Mouse (Mus musculus): Measurements from ENCODE around the gene Slc38a4. TPM values are rescaled to one million over a fixed set of nuclear protein-coding genes. Genes with fewer than 3 reads are reported as not detected.

The Slc38a4 gene
- polyA plus RNA-seq, 1 experiment from 2014 or later, result 127 TPM

DNA sequence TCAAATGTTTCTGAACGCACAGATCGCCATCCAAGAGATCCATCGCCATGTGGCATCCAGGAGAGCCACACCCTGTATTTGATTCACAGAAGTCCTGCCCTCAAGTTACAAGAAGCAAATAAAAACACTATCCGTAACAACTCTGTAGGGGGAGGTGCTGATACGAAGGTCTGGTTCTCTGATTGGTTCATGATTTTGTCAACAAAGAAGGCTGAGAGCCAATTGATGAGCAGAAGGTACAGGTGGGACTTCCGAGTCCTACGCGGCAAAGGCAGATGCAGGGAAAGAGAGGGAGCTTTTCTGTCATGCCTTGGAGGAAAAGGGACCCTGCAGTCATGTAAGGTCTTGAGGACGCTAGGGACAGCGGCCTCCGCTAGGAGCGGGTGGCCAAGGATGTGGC is 53.0 kb downstream of the Slc38a4 start:
- no peaks in the 10 kb centered on the region for H3K9me3 ChIP-seq (ENCODE audit: control insufficient read depth, low read length)
- H3K9ac ChIP-seq (ENCODE audit: low read length), result peak overlapping the region; percentile 26; the same call in 1 of the 2 replicates
- no peak for ATAC-seq (ENCODE audit: insufficient number of reproducible peaks, insufficient read depth, low FRiP score, low read depth)
- H3K27ac ChIP-seq (replicated peaks in 1 of 2; ENCODE audit: control insufficient read depth in 1 of 2, insufficient read depth in 1 of 2, low read depth in 2 of 2, low read length in 2 of 2), result peak overlapping the region; percentile 86 to 89
- peak overlapping the region; percentile 34; the same call in 1 of the 2 replicates for H3K4me2 ChIP-seq (ENCODE audit: low read length)
- peaks cover 34 to 47% of the 10 kb centered on the region in 2 experiments for H3K4me1 ChIP-seq (ENCODE audit: control insufficient read depth in 2 of 2, insufficient read depth in 2 of 2, low read length in 2 of 2)
- WGBS, result 79% methylated on average over 12 of the region's 12 CpGs
- 0 out of 4 replicates have a peak overlapping the region, but pooled peaks of 1 of the 2 experiments have one; percentile 6 for H3K4me3 ChIP-seq (ENCODE audit: control insufficient read depth in 1 of 2, insufficient read depth in 1 of 2, low read depth in 1 of 2, low read length in 2 of 2)
- no peaks in the 10 kb centered on the region for H3K27me3 ChIP-seq (ENCODE audit: control insufficient read depth, insufficient read depth, low read length)
- peaks cover 32% of the 10 kb centered on the region for H3K36me3 ChIP-seq (ENCODE audit: control insufficient read depth, insufficient read depth, low read length)

DNA sequence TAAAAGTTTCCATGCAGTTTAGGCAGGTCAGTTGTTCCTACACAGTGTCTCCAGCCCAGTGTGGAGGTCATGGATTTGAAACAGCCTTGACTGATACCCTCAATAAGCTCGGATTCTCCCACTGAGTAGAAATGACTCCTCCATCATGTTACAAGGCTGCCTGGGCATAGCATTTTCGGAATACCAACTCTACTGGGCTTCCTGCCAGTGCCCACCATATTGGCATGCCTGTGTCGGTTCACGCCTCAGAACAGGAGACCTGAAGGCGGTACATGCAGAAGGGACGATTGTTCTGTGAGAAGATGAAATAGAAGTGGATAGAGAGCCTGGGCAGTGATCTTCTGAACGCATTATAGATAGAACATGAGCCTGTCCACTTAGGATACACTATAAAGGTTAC is 53.9 kb downstream of the Slc38a4 start:
- Histone ChIP-seq H3K4me2 (ENCODE audit: low read length) (no peak overlapping the region; the same call in 1 of the 2 replicates), H3K4me1 (ENCODE audit: control insufficient read depth in 2 of 2, insufficient read depth in 2 of 2, low read length in 2 of 2) (peaks cover 34 to 47% of the 10 kb centered on the region in 2 experiments), H3K9ac (ENCODE audit: low read length) (peak overlapping the region; percentile 10; the same call in 1 of the 2 replicates), H3K9me3 (ENCODE audit: control insufficient read depth, low read length) (no peaks in the 10 kb centered on the region), H3K27me3 (ENCODE audit: control insufficient read depth, insufficient read depth, low read length) (no peaks in the 10 kb centered on the region), H3K27ac (replicated peaks in 1 of 2; ENCODE audit: control insufficient read depth in 1 of 2, insufficient read depth in 1 of 2, low read depth in 2 of 2, low read length in 2 of 2) (peak overlapping the region; percentile 70 to 86), H3K36me3 (ENCODE audit: control insufficient read depth, insufficient read depth, low read length) (peaks cover 32% of the 10 kb centered on the region), H3K4me3 (ENCODE audit: control insufficient read depth in 1 of 2, insufficient read depth in 1 of 2, low read depth in 1 of 2, low read length in 2 of 2) (no peak overlapping the region)
- no peak for ATAC-seq (ENCODE audit: insufficient number of reproducible peaks, insufficient read depth, low FRiP score, low read depth)
- WGBS, result 42% methylated on average over 7 of the region's 7 CpGs

DNA sequence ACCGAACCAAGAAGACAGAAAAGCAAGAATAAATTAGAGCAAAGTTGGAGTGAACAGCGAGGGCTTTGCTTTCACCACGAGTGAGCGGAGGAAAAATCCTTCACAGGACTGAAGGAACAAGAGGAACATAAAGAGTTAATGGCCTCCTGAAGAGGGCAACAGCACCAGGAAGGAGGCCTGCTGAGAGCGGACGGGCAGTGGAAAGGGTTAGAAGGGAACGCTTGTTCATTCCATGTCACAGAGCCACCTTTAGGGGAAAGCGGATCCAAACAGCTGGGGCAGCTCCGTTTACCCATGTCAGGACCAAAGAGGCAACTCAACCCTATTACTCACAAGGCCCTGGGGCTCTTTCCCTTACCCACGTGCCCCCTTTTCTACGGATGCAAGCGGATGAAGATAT is 54.3 kb downstream of the Slc38a4 start:
- H3K4me1 ChIP-seq (ENCODE audit: control insufficient read depth in 2 of 2, insufficient read depth in 2 of 2, low read length in 2 of 2), result peaks cover 34 to 47% of the 10 kb centered on the region in 2 experiments
- peaks cover 33% of the 10 kb centered on the region for H3K36me3 ChIP-seq (ENCODE audit: control insufficient read depth, insufficient read depth, low read length)
- H3K9me3 ChIP-seq (ENCODE audit: control insufficient read depth, low read length), result no peaks in the 10 kb centered on the region
- ATAC-seq (ENCODE audit: insufficient number of reproducible peaks, insufficient read depth, low FRiP score, low read depth), result no peak
- H3K4me2 ChIP-seq (ENCODE audit: low read length), result no peak overlapping the region
- no peaks in the 10 kb centered on the region for H3K27me3 ChIP-seq (ENCODE audit: control insufficient read depth, insufficient read depth, low read length)
- H3K9ac ChIP-seq (ENCODE audit: low read length), result peak overlapping the region; percentile 32; the same call in 1 of the 2 replicates
- H3K4me3 ChIP-seq (ENCODE audit: control insufficient read depth in 1 of 2, insufficient read depth in 1 of 2, low read depth in 1 of 2, low read length in 2 of 2), result no peak overlapping the region
- WGBS, result 47% methylated on average over 12 of the region's 12 CpGs
- peak overlapping the region; percentile 70 to 86 for H3K27ac ChIP-seq (replicated peaks in 1 of 2; ENCODE audit: control insufficient read depth in 1 of 2, insufficient read depth in 1 of 2, low read depth in 2 of 2, low read length in 2 of 2)

DNA sequence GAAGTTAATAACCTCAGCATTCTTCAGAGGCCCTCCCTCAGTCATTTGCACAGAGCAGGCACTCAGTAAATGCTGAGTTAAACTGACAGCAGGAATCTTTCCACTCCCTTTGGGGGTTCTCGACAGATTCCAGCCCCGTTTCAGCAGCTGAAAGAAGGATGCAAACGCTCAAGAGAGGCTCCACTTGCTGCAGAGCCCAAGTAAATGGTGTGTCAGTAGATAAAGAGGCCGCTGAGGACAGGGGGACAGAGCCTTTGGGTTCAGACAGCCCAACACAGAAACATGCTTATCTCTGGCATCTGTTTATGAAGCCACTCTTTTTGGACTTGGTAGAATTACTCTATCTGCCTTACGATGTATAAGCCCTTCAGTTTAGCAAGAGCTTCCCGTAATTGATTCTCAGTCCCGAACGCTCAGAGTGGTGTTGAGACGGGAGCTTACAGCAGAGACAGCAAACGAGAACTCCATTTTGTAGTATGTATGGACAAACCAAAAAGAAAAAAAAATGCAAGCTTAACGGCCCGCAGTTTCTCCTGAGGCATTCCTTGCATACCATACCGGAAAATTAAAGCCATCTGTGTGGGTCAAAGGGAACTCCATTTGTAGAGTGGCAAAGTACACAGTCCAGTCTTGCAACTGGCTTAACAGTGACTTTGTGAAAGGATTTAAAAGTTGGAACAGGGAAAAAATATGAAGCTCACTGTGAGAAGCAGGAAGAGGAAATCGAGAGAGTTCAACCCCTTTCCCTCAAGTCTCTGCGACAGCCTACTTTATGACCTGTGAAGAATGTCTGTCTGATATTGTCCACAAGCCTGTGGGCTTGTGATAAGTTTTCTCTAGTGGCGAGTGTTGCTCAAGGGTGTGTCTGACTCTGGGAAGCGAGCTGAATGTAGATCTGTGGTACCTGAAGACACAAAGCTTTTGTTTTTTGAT is 55.2 kb downstream of the Slc38a4 start:
- peak overlapping the region; percentile 3; the same call in 1 of the 2 replicates for H3K9ac ChIP-seq (ENCODE audit: low read length)
- no peaks in the 10 kb centered on the region for H3K27me3 ChIP-seq (ENCODE audit: control insufficient read depth, insufficient read depth, low read length)
- WGBS, result 14% methylated on average over 17 of the region's 17 CpGs
- peak overlapping the region; percentile 22 for H3K4me2 ChIP-seq (ENCODE audit: low read length)
- no peaks in the 10 kb centered on the region for H3K9me3 ChIP-seq (ENCODE audit: control insufficient read depth, low read length)
- peak overlapping the region; percentile 70 to 86 for H3K27ac ChIP-seq (replicated peaks in 1 of 2; ENCODE audit: control insufficient read depth in 1 of 2, insufficient read depth in 1 of 2, low read depth in 2 of 2, low read length in 2 of 2)
- H3K4me3 ChIP-seq (ENCODE audit: control insufficient read depth in 1 of 2, insufficient read depth in 1 of 2, low read depth in 1 of 2, low read length in 2 of 2), result no peak overlapping the region
- H3K36me3 ChIP-seq (ENCODE audit: control insufficient read depth, insufficient read depth, low read length), result peaks cover 34% of the 10 kb centered on the region
- ATAC-seq (ENCODE audit: insufficient number of reproducible peaks, insufficient read depth, low FRiP score, low read depth), result no peak
- H3K4me1 ChIP-seq (ENCODE audit: control insufficient read depth in 2 of 2, insufficient read depth in 2 of 2, low read length in 2 of 2), result peaks cover 32 to 43% of the 10 kb centered on the region in 2 experiments

DNA sequence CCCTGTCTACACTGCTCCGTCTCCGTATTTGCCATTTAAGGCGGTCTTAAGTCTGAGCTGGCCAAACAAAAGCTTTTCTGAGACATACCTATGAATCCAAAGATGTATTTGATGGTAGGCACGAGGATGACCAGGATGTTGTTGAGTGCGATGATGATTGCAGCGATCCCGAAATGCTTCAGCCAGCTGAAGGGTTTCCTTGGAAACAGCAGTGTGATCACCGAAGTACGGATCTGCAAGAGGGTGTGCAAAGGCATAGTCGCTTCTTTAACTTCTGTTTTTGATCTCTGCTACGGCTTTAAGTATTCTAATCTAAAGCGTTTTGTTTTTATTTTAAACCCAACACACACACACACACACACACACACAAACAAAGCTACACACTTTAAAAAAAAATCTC is 56.4 kb downstream of the Slc38a4 start:
- Histone ChIP-seq H3K4me1 (ENCODE audit: control insufficient read depth in 2 of 2, insufficient read depth in 2 of 2, low read length in 2 of 2) (peaks cover 30 to 40% of the 10 kb centered on the region in 2 experiments), H3K4me3 (ENCODE audit: control insufficient read depth in 1 of 2, insufficient read depth in 1 of 2, low read depth in 1 of 2, low read length in 2 of 2) (no peak overlapping the region), H3K4me2 (ENCODE audit: low read length) (no peak overlapping the region), H3K9me3 (ENCODE audit: control insufficient read depth, low read length) (no peaks in the 10 kb centered on the region), H3K27ac (replicated peaks in 1 of 2; ENCODE audit: control insufficient read depth in 1 of 2, insufficient read depth in 1 of 2, low read depth in 2 of 2, low read length in 2 of 2) (peak overlapping the region; percentile 37 to 86; a peak in 2 of 4 replicates), H3K36me3 (ENCODE audit: control insufficient read depth, insufficient read depth, low read length) (peaks cover 33% of the 10 kb centered on the region), H3K27me3 (ENCODE audit: control insufficient read depth, insufficient read depth, low read length) (no peaks in the 10 kb centered on the region), H3K9ac (ENCODE audit: low read length) (no peak overlapping the region)
- ATAC-seq (ENCODE audit: insufficient number of reproducible peaks, insufficient read depth, low FRiP score, low read depth), result no peak
- 90% methylated on average over 12 of the region's 12 CpGs for WGBS

DNA sequence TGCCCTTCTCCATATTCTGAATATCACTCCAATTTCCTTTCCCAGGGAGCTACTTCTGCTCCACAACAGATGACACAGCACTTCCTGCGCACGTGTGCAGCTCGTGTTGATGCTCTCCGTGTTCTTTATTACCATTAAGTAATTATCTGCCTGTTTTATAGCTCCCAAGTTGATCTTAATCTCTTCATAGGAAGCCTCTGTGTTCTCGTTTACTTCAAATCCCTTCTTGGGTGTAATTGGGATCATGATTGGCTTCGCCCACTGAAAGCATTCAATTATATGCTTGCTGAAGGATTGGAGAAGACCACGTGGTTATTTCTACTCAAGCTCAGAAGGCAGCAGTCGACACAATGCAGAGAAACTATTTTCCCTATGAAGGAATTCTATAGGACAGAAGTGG is 70.1 kb downstream of the Slc38a4 start:
- H3K27me3 ChIP-seq (ENCODE audit: control insufficient read depth, insufficient read depth, low read length), result no peaks in the 10 kb centered on the region
- H3K36me3 ChIP-seq (ENCODE audit: control insufficient read depth, insufficient read depth, low read length), result no peaks in the 10 kb centered on the region
- H3K9me3 ChIP-seq (ENCODE audit: control insufficient read depth, low read length), result no peaks in the 10 kb centered on the region
- 78% methylated on average over 8 of the region's 8 CpGs for WGBS
- no peak overlapping the region for H3K4me3 ChIP-seq (ENCODE audit: control insufficient read depth in 1 of 2, insufficient read depth in 1 of 2, low read depth in 1 of 2, low read length in 2 of 2)
- no peak for ATAC-seq (ENCODE audit: insufficient number of reproducible peaks, insufficient read depth, low FRiP score, low read depth)
- no peak overlapping the region for H3K27ac ChIP-seq (replicated peaks in 1 of 2; ENCODE audit: control insufficient read depth in 1 of 2, insufficient read depth in 1 of 2, low read depth in 2 of 2, low read length in 2 of 2)
- H3K4me2 ChIP-seq (ENCODE audit: low read length), result no peak overlapping the region
- peaks cover 0 to 6% of the 10 kb centered on the region in 2 experiments; a peak in 3 of 4 replicates for H3K4me1 ChIP-seq (ENCODE audit: control insufficient read depth in 2 of 2, insufficient read depth in 2 of 2, low read length in 2 of 2)
- H3K9ac ChIP-seq (ENCODE audit: low read length), result no peak overlapping the region

DNA sequence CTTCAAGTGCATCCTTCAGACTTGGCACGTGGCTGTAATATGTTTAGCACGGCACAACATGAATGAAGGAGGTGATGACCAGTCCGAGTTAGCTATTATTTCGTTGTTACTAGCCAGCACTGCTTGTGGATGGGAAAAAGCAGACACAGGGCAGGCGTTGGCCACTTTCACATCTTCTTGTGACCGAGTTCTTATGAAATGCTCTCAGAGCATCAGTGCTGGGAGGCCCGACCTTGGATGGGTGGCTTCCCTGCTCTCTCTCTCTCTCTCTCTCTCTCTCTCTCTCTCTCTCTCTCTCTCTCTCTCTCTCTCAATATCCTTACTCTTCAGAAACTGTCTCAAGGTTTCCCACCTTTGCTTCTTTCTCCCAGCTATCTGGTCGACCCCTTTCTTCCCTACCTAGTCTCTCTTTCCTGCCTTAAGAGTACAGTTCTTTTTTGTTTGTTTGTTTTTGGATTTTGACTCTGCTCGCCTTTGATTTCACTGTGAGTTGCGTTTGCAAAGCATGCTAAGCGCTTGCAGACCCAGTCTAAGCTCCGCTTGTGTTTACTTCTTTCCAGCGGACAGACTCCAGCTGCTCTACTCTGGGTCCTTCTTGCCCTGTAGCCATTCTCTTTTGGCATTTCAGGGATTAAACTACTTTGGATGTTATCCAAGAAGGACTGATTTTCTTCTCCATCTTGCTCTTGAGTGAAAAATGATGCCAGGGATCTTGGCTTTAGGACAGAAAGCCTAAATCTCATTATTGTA is 72.0 kb downstream of the Slc38a4 start:
- H3K27ac ChIP-seq (replicated peaks in 1 of 2; ENCODE audit: control insufficient read depth in 1 of 2, insufficient read depth in 1 of 2, low read depth in 2 of 2, low read length in 2 of 2), result no peak overlapping the region
- no peak for ATAC-seq (ENCODE audit: insufficient number of reproducible peaks, insufficient read depth, low FRiP score, low read depth)
- peaks cover 0 to 6% of the 10 kb centered on the region in 2 experiments; a peak in 3 of 4 replicates for H3K4me1 ChIP-seq (ENCODE audit: control insufficient read depth in 2 of 2, insufficient read depth in 2 of 2, low read length in 2 of 2)
- 83% methylated on average over 13 of the region's 13 CpGs for WGBS
- H3K4me3 ChIP-seq (ENCODE audit: control insufficient read depth in 1 of 2, insufficient read depth in 1 of 2, low read depth in 1 of 2, low read length in 2 of 2), result no peak overlapping the region
- no peak overlapping the region for H3K9ac ChIP-seq (ENCODE audit: low read length)
- no peak overlapping the region for H3K4me2 ChIP-seq (ENCODE audit: low read length)
- H3K36me3 ChIP-seq (ENCODE audit: control insufficient read depth, insufficient read depth, low read length), result no peaks in the 10 kb centered on the region
- H3K27me3 ChIP-seq (ENCODE audit: control insufficient read depth, insufficient read depth, low read length), result no peaks in the 10 kb centered on the region
- H3K9me3 ChIP-seq (ENCODE audit: control insufficient read depth, low read length), result no peaks in the 10 kb centered on the region

Data from heart, embryonic 14.5 days (tissue).